Mouse (Mus musculus): Measurements from ENCODE around the gene Neu1. TPM values are rescaled to one million over a fixed set of nuclear protein-coding genes. Genes with fewer than 3 reads are reported as not detected.

The Neu1 gene
- 19.0 and 20.4 TPM in 2 replicates for polyA plus RNA-seq (2015; fragmentation: Nextera tagmentation; extraction: Ambion mirVana)

DNA sequence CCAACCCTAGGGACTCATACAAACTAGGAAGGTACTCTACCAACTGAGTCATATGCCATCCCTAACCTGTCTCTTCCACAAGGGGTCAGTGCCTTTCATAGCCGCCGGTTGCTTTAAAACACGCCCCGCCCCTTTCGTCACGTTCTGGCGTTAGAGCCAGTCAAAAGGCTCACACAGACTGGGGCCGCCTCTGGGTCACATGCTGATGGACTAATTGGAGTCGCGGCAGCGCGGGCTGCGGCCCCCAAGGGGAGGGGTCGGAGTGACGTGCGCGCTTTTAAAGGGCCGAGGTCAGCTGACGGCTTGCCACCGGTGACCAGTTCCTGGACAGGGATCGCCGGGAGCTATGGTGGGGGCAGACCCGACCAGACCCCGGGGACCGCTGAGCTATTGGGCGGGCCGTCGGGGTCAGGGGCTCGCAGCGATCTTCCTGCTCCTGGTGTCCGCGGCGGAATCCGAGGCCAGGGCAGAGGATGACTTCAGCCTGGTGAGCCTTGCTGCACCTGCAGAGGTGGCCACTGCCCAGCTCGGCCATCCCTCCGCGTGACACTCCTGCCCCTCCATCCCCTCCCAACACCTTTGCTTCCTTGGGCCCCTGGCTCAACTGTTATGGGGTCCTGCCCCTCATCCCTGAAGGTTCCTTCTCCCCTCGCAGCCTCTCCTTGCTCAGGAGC lies at the start of gene Neu1:
Gene Neu1, plus strand, starts transcription at position 193 of the 674 bp plus-strand sequence.
- peak within 1 kb of the TSS; percentile 80 for H3K4me2 ChIP-seq (ENCODE audit: low read depth, low read length)
- no peaks in the 10 kb centered on the region for H3K36me3 ChIP-seq (ENCODE audit: control insufficient read depth, insufficient read depth, low read length)
- no peaks in the 10 kb centered on the region for H3K27me3 ChIP-seq (ENCODE audit: control insufficient read depth, insufficient read depth, low read depth, low read length)
- WGBS = under 1% methylated on average over 38 of the region's 38 CpGs
- peak; percentile 98 for ATAC-seq (ENCODE audit: low read depth)
- H3K9ac ChIP-seq (ENCODE audit: low read length) = peak within 1 kb of the TSS; percentile 71
- peaks cover 10% of the 10 kb centered on the region for H3K4me1 ChIP-seq (replicated peaks; ENCODE audit: control insufficient read depth, insufficient read depth, low read length)
- H3K4me3 ChIP-seq (ENCODE audit: low read length) = peak within 1 kb of the TSS; percentile 64
- H3K9me3 ChIP-seq (ENCODE audit: control insufficient read depth, low read length) = no peaks in the 10 kb centered on the region
- no peak within 1 kb of the TSS for H3K27ac ChIP-seq (ENCODE audit: low read length)

DNA sequence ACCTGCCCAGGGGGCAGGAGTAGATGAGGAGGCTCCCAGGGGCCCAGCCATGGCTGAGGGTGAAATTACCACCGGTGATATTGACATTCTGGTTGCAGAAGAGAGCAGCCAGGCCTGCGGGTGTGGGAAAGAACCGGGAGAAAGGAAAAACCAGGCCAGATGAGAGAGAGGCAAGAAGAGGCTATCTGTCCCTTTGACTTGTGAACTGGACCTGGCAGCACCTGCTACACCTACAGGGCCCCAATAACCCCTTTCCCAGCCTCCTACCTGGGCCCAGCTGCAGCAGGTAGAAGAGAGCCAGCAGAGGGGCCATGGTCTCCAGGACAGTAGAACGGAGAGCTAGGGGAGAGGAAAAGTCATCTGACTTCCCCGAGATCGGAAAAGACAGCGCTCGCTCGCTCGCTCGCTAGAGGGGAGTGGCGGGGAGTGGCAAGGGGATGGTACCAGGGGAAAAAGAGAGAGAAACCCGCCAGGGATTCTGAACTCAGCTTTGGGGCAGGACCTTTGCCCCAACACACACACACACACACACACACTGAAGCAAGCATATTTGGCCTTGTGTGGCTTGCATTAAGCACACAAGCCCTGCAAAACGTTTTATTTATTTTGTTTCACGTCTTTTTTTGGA lies 49.3 kb upstream of the Neu1 start, which contains the start of gene Gm20547:
Gene Gm20547, minus strand, starts transcription at position 360 of the 628 bp plus-strand sequence.
- WGBS = 12% methylated on average over 15 of the region's 15 CpGs
- Histone ChIP-seq H3K4me3 (ENCODE audit: low read length) (no peak within 1 kb of the TSS), H3K9ac (ENCODE audit: low read length) (no peak within 1 kb of the TSS), H3K36me3 (ENCODE audit: control insufficient read depth, insufficient read depth, low read length) (no peaks in the 10 kb centered on the region), H3K9me3 (ENCODE audit: control insufficient read depth, low read length) (no peaks in the 10 kb centered on the region), H3K4me2 (ENCODE audit: low read depth, low read length) (no peak within 1 kb of the TSS), H3K27ac (ENCODE audit: low read length) (no peak within 1 kb of the TSS), H3K4me1 (replicated peaks; ENCODE audit: control insufficient read depth, insufficient read depth, low read length) (no peaks in the 10 kb centered on the region), H3K27me3 (ENCODE audit: control insufficient read depth, insufficient read depth, low read depth, low read length) (no peaks in the 10 kb centered on the region)
- no peak for ATAC-seq (ENCODE audit: low read depth)

DNA sequence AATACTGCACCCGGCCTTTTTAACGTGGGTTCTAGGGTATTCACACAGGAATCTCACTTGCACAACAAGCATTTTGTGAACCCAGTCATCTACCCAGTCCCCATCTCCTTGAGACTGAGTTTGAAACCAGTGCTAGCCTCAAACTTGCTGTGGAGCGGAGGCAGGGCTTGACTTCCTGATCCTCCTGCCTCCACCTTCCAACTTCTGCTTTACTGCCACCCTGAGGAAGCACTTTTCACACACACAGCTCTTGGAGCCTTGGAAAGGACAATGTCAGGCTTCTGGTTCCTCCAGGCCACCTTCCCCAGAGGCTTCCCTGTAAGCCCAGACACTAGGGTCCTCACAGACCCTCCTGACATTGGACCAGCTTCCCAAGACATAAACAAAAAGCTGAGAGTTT lies 47.7 kb upstream of the Neu1 start:
- no peak overlapping the region for H3K27ac ChIP-seq (ENCODE audit: low read length)
- H3K4me3 ChIP-seq (ENCODE audit: low read length) = no peak overlapping the region
- H3K4me1 ChIP-seq (replicated peaks; ENCODE audit: control insufficient read depth, insufficient read depth, low read length) = no peaks in the 10 kb centered on the region
- 73% methylated on average over 3 of the region's 3 CpGs for WGBS
- H3K9ac ChIP-seq (ENCODE audit: low read length) = no peak overlapping the region
- H3K36me3 ChIP-seq (ENCODE audit: control insufficient read depth, insufficient read depth, low read length) = no peaks in the 10 kb centered on the region
- no peaks in the 10 kb centered on the region for H3K9me3 ChIP-seq (ENCODE audit: control insufficient read depth, low read length)
- H3K4me2 ChIP-seq (ENCODE audit: low read depth, low read length) = no peak overlapping the region
- no peak for ATAC-seq (ENCODE audit: low read depth)
- H3K27me3 ChIP-seq (ENCODE audit: control insufficient read depth, insufficient read depth, low read depth, low read length) = no peaks in the 10 kb centered on the region

DNA sequence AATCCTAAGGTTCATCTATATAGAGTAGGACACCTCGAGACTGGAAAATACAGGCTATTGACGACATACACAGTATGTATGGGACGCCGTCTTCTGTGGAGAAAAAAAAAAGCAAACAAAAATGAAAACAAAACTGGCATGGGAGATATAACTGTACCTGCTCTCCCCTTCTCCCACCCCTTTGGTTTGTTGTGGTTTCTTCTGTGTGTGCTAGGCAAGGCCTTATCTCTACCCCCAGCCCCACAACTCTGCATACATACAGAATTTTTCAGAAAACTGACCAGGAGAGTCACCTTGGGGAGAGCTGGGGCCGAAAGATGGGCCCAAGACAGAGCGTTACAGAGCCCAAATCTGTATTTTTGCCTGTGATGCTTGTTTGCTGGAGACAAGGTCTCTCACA lies 46.3 kb upstream of the Neu1 start:
- Histone ChIP-seq H3K27ac (ENCODE audit: low read length) (no peak overlapping the region), H3K4me2 (ENCODE audit: low read depth, low read length) (no peak overlapping the region), H3K27me3 (ENCODE audit: control insufficient read depth, insufficient read depth, low read depth, low read length) (no peaks in the 10 kb centered on the region), H3K4me3 (ENCODE audit: low read length) (no peak overlapping the region), H3K9me3 (ENCODE audit: control insufficient read depth, low read length) (no peaks in the 10 kb centered on the region), H3K36me3 (ENCODE audit: control insufficient read depth, insufficient read depth, low read length) (no peaks in the 10 kb centered on the region), H3K9ac (ENCODE audit: low read length) (no peak overlapping the region), H3K4me1 (replicated peaks; ENCODE audit: control insufficient read depth, insufficient read depth, low read length) (no peaks in the 10 kb centered on the region)
- 85% methylated on average over 6 of the region's 6 CpGs for WGBS
- ATAC-seq (ENCODE audit: low read depth) = no peak

DNA sequence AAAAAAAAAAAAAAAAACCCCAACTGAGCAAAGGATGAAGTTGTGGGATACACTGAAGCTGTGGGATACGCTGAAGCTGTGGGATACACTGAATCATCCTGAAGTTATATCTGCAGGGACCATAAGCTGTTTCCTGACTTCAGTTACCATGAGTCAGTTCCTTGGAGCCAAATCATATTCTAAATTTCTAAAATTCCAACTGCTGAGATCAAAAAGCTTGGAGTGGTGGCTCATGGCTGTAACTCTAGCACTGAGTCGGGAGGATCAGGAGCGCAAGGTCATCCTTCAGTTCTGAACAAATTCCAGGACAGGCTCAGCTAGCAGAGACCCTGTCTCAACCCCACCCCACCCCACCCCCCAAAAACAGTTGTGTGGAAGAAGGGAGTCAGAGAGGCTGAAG lies 45.4 kb upstream of the Neu1 start:
- H3K36me3 ChIP-seq (ENCODE audit: control insufficient read depth, insufficient read depth, low read length) = no peaks in the 10 kb centered on the region
- H3K27me3 ChIP-seq (ENCODE audit: control insufficient read depth, insufficient read depth, low read depth, low read length) = no peaks in the 10 kb centered on the region
- no peak overlapping the region for H3K27ac ChIP-seq (ENCODE audit: low read length)
- no peaks in the 10 kb centered on the region for H3K9me3 ChIP-seq (ENCODE audit: control insufficient read depth, low read length)
- H3K4me3 ChIP-seq (ENCODE audit: low read length) = no peak overlapping the region
- no peaks in the 10 kb centered on the region for H3K4me1 ChIP-seq (replicated peaks; ENCODE audit: control insufficient read depth, insufficient read depth, low read length)
- H3K4me2 ChIP-seq (ENCODE audit: low read depth, low read length) = no peak overlapping the region
- no peak overlapping the region for H3K9ac ChIP-seq (ENCODE audit: low read length)
- WGBS = 70% methylated on average over 3 of the region's 3 CpGs
- no peak for ATAC-seq (ENCODE audit: low read depth)

DNA sequence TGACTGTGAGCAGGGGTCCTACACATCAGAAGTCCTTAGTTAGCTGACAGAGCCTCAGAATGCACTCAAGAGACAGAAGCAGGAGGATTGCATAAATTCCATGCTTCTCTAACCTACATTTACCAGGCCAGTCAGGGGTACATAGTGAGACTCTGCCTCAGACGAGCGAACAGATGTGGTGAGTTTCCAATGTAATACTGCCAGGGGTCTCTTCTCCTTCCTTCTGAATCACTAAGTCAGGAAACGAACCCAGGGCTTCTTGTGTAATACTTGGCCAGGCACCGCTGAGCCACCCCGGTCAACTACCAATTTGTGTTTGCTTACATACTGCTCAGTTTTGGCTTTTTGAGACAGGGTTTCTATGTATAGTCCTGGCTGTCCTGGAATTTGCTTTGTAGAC lies 43.1 kb upstream of the Neu1 start:
- no peaks in the 10 kb centered on the region for H3K4me1 ChIP-seq (replicated peaks; ENCODE audit: control insufficient read depth, insufficient read depth, low read length)
- WGBS = 82% methylated on average over 5 of the region's 5 CpGs
- H3K9me3 ChIP-seq (ENCODE audit: control insufficient read depth, low read length) = no peaks in the 10 kb centered on the region
- ATAC-seq (ENCODE audit: low read depth) = no peak
- no peaks in the 10 kb centered on the region for H3K36me3 ChIP-seq (ENCODE audit: control insufficient read depth, insufficient read depth, low read length)
- no peak overlapping the region for H3K27ac ChIP-seq (ENCODE audit: low read length)
- H3K4me2 ChIP-seq (ENCODE audit: low read depth, low read length) = no peak overlapping the region
- H3K4me3 ChIP-seq (ENCODE audit: low read length) = no peak overlapping the region
- no peak overlapping the region for H3K9ac ChIP-seq (ENCODE audit: low read length)
- no peaks in the 10 kb centered on the region for H3K27me3 ChIP-seq (ENCODE audit: control insufficient read depth, insufficient read depth, low read depth, low read length)

DNA sequence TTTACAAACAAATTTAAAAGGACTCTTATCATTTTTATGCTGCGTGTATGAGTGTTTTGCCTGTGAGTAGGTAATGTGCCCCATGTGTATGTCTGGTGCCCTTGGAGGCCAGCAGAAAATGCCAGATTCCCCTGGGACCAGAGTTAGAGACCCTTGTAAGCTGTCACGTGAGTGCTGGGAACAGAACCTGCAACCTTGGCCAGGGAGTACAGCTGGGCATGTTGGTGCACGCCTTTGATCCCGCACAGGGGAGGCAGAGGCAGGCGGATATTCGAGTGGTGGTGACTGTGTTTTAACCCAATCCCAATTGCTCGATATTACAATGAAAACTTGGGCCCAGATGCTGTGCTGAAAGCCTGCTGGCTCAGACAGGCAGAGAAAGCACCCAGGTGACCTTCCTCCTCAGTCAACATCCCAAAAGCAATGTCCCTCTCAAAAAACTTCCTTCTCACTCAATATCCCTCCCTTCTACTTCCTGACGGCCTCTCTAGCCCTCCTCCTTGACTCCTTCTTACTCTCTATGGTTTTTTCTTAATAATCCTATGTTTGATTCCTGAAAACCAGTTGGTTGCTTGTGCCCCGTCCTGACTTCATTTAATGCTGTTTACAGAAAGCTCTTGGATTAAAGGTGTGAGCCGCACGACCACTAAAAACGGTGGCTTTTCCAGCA lies 40.8 kb upstream of the Neu1 start:
- H3K27me3 ChIP-seq (ENCODE audit: control insufficient read depth, insufficient read depth, low read depth, low read length) = no peaks in the 10 kb centered on the region
- no peak for ATAC-seq (ENCODE audit: low read depth)
- no peak overlapping the region for H3K9ac ChIP-seq (ENCODE audit: low read length)

DNA sequence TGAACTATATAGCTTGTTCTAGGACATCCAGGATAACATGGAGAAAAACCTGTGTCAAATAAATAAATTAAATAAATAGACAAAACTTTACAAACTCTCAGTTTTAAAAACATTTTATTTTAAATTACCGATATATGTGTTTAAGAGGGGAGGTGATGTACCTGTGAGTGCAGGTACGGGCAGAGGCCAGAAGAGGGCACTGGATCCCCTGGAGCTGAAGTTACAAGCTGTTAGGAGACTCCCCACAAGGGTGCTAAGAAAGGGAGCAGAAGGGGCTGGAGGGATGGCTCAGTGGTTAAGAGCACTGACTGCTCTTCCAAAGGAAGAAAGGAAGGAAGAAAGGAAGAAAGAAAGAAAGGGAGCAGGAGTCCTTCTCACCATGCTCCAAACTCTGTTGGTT lies 39.7 kb upstream of the Neu1 start:
- ATAC-seq (ENCODE audit: low read depth) = no peak
- H3K4me3 ChIP-seq (ENCODE audit: low read length) = no peak overlapping the region
- no peak overlapping the region for H3K9ac ChIP-seq (ENCODE audit: low read length)
- no peaks in the 10 kb centered on the region for H3K9me3 ChIP-seq (ENCODE audit: control insufficient read depth, low read length)
- H3K4me1 ChIP-seq (replicated peaks; ENCODE audit: control insufficient read depth, insufficient read depth, low read length) = peaks cover 16% of the 10 kb centered on the region
- H3K27ac ChIP-seq (ENCODE audit: low read length) = no peak overlapping the region
- no peaks in the 10 kb centered on the region for H3K27me3 ChIP-seq (ENCODE audit: control insufficient read depth, insufficient read depth, low read depth, low read length)
- WGBS = 89% methylated on average over 2 of the region's 2 CpGs
- H3K4me2 ChIP-seq (ENCODE audit: low read depth, low read length) = no peak overlapping the region
- peaks cover 7% of the 10 kb centered on the region for H3K36me3 ChIP-seq (ENCODE audit: control insufficient read depth, insufficient read depth, low read length)

More for the DNA sequence above, 40.8 kb upstream of the Neu1 start:
- Histone ChIP-seq H3K4me2 (ENCODE audit: low read depth, low read length) (no peak overlapping the region), H3K27ac (ENCODE audit: low read length) (no peak overlapping the region), H3K4me1 (replicated peaks; ENCODE audit: control insufficient read depth, insufficient read depth, low read length) (peaks cover 4% of the 10 kb centered on the region; the same call in 1 of the 2 replicates), H3K36me3 (ENCODE audit: control insufficient read depth, insufficient read depth, low read length) (no peaks in the 10 kb centered on the region), H3K4me3 (ENCODE audit: low read length) (no peak overlapping the region), H3K9me3 (ENCODE audit: control insufficient read depth, low read length) (no peaks in the 10 kb centered on the region)
- WGBS = 80% methylated on average over 12 of the region's 12 CpGs

DNA sequence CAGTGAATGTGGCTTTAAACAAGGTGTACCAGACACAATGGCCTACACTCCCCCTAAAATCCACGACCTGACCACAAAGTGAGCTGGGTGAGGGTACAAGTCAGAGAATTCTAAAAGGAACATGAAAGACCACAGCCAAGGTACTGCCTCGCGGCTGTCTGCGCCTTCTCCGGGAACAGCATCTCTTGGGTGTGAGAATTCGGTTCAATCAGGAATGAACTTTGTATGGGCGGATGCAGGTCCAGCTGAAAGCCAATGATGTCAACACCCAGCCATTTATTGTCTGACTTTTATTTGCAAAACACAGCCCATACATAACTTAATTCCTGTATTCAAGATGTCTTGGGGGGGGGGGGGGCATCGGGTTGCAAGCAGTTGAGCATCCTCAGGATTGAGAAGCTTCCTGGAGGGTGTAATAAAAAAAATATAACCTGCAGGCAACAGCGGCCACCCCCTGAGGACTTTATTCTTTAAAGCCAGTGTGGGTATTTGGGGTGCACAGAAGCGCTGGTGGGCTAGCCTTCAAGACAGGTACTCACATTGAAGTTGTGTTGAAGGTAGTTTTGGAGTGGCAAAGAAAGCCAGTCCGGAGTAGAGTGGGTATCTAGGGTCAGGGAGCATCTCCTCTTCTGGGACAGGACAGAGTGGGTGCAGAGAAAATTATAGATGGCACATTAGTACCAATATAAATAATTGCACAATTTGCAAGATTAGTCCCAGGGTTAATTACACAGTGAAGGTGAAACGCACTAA lies 37.8 kb upstream of the Neu1 start:
- no peak for ATAC-seq (ENCODE audit: low read depth)
- peak overlapping the region; percentile 78 for H3K4me2 ChIP-seq (ENCODE audit: low read depth, low read length)
- 74% methylated on average over 12 of the region's 12 CpGs for WGBS
- peak overlapping the region; percentile 71 for H3K4me3 ChIP-seq (ENCODE audit: low read length)
- no peaks in the 10 kb centered on the region for H3K27me3 ChIP-seq (ENCODE audit: control insufficient read depth, insufficient read depth, low read depth, low read length)
- H3K27ac ChIP-seq (ENCODE audit: low read length) = peak overlapping the region; percentile 53; the same call in 1 of the 2 replicates
- H3K36me3 ChIP-seq (ENCODE audit: control insufficient read depth, insufficient read depth, low read length) = peaks cover 8% of the 10 kb centered on the region
- H3K4me1 ChIP-seq (replicated peaks; ENCODE audit: control insufficient read depth, insufficient read depth, low read length) = peaks cover 26% of the 10 kb centered on the region
- H3K9me3 ChIP-seq (ENCODE audit: control insufficient read depth, low read length) = no peaks in the 10 kb centered on the region
- H3K9ac ChIP-seq (ENCODE audit: low read length) = peak overlapping the region; percentile 70
